Mouse (Mus musculus): ENCODE results near the gene Hap1.
A peak's percentile ranks its signal among the peaks of the same experiment; 100 is the strongest.
"Not testable (repeated sequence)": the region's sequence is repeated elsewhere in the genome, so short reads cannot be mapped to it uniquely, and the experiment has no call there.

The Hap1 gene

DNA sequence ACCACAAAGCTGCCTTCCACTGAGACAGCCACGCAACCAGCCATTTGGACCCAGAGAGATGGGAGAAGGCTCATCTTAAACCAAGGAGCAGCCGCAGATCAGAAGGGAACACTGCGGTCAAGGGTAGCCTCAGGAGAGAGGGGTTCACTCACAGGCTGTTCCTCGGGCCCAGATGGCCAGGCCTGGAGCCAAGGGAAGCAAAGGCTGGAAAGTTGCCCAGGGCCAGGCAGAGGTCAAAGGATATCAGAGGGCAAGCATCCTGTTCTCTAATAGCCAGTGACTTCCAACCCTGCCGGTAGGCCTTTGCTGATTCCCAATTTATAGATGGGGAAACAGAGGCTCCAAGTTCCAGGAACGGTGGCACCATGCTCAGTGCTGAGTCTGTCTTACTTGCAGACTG lies 32.7 kb upstream of the Hap1 start:
- DNase-seq, result peak; percentile 90

- peak; percentile 71 for DNase-seq
Observed at GRCm38 (mm10) chr11:100387589-100388375, 31.9 kb upstream of the Hap1 start.

DNA sequence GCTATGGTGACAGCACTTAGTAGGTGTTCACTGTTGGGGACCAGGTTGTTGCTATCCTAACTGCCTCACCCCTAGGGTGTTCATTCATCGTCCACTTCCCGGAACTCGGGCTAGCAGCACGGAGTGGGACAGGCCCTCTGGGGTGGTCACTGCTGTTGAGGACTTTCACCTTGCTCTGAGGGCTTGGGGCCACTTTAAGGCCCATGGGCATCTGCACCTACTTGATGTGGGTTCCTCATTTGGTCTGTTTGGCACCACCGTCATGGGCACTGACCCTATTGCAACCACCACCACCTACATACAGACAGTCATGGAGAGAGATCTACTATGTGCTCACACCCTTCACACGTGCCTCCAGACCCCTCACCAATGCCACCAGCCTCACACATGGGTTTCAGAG lies 31.2 kb upstream of the Hap1 start:
- DNase-seq, result no peak

DNA sequence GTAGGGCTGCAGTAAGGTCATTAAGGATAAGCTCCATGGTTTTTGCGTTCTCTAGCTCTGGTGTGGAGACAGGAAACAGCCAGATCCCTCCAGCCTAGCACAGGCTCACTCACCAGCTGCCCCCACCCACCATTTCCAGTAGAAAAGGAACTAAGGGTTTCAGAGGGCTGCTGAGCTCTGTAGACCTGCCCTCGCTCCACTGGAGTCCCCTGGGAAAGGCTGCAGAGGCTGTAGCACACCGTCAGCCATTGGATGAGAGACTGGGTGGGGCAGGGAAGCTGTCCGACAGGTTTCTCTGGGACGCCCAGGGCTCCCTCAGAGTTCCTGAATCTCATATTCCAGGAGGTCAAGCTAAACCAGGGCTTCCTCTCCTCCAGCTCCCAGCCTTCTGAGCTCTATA lies 30.7 kb upstream of the Hap1 start:
- peak; percentile 69 for DNase-seq

- DNase-seq, result no peak
Observed at GRCm38 (mm10) chr11:100385016-100385415, 29.1 kb upstream of the Hap1 start.

- no peak for DNase-seq
Observed at GRCm38 (mm10) chr11:100382682-100383081, 26.8 kb upstream of the Hap1 start.

DNA sequence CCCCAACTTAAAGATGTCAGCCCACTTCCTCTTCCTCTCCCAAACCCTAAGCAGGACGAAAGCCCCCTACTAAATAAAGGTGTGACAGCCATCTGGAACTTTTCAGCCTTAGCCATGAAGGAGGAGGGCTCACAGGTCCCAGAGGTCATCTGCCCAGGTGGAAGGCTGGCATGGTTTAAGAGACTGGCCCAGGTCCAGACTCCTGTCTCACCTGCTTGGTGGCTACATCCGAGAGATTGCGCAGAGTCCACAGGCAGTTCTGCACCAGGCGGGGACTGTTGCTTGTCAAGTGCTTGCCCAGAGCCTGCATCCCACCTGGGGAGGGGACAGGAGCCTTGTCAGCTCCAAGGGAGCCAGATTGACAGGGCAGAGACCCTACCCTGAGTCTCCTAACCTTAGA lies 23.4 kb upstream of the Hap1 start:
- DNase-seq, result no peak

GRCm38 (mm10) chr11:100378446-100378845 lies 22.5 kb upstream of the Hap1 start:
- DNase-seq, result no peak

DNA sequence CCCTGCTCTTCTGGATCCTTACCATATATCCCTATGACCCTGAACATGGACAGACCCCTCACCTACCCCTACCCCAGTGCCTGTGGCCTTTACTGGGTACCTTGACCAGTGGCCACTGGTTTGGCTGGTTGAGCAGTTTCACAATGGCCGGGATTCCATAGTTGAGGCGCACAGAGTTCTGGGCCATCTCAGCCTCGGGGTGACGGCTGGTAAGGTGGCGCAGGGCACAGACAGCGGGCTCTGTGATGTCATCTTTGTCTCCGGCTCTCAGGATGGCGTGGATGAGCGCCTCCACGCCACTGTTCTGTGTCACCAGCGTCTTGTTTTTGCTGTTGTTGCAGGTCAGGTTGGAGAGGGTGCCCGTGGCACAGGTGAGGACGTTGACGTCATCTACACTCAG lies 22.1 kb upstream of the Hap1 start:
- DNase-seq, result no peak

GRCm38 (mm10) chr11:100376746-100377389 lies 20.9 kb upstream of the Hap1 start:
- no peak for DNase-seq

DNA sequence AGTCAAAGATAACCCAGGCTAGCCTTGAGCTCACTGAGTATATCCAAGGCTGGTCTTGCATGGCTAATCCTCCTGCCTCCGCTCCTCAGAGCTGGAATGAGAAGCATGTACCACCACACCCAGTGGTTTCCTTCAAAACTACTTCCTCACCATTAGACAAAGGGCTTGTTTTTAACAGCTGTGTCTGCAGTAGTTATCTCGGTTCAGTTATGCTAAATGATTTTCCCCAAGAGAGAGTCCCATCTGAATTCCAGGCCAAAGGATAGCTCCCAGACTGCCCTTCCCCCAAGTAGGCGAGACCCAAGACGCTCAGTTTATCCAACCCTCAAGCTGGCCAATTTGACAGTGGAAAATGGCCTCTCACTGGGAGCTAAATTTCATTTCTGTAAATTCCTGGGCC lies 20.1 kb upstream of the Hap1 start:
- no peak for DNase-seq

- no peak for DNase-seq
Observed at GRCm38 (mm10) chr11:100375127-100375526, 19.2 kb upstream of the Hap1 start.

DNA sequence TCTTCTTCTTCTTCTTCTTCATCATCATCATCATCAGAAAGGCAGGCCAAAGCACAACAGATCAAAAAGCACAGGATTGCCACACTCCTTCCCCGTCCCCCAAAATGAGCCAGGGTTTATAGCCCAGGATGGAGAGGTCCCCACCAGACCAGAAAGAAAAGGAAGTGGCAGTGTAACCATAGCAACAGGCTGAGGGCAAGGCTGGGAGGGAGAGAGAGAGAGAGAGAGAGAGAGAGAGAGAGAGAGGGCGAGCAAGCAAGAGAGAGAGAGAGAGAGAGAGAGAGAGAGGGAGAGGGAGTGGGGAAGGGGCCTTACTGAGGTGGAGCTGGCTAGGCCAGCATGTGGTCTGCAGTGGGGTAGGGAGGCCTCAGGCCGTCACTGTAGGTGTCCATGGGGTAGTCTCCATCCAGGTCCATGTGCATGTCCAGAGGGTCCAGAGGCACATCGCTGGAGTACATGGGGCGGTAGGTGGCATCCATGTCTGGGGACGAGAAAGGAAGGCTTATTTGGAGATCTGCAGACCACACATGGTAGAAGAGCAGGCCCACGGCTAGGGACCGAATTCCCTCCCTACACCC lies 16.1 kb upstream of the Hap1 start:
- DNase-seq, result no peak

DNA sequence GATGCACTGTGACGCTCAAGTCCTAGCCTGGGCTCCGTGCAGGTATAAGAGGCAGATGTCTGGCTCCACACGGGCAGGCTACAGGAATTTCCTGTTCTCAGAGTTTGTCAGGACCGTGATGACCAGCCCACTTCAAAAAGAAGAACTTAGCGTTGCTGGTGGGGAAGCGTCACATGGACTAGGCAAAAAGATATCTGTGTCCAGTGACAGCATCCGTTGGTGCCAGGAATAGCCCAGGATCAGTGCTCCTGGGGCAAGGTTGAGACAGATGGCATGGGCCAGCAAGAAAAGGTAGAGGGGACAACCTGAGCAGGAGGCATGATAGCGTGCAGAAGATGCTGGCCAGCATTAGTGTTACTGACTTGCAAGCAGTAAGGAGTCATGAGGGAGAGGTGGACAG lies 13.9 kb upstream of the Hap1 start:
- DNase-seq, result no peak

- no peak for DNase-seq
Observed at GRCm38 (mm10) chr11:100369145-100369544, 13.2 kb upstream of the Hap1 start.

DNA sequence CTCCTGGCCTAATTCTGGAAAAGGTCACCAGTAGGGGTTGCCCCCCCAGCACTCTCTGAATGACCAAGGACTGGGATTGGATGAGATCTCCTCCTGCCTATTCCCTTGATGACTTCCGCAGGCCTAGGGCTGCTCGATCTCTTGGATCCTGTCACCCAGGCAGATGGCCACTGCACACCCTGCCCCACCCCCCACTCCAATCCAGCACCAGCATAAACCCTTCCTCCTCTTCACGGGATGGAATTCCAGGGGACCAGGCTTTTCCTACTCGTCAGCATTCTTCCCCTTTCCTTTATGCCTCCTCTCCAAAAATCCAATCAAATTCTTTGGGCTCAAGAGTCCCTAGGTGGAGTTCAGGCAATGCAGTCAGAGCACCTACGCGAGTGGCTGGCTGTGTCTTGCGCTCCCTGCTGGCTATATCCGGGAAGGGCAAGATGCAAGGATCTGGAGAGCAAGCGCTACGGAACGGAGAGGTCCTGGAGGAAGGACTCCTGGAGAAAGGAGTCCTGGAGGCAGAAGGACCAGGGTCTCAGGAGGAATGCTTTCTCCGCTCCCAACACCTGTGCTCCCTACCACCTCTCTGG lies 7.1 kb upstream of the Hap1 start:
- DNase-seq, result peak; percentile 81

GRCm38 (mm10) chr11:100362209-100362978 lies 6.5 kb upstream of the Hap1 start:
- DNase-seq, result peak; percentile 81

GRCm38 (mm10) chr11:100361059-100361458 lies 5.1 kb upstream of the Hap1 start:
- not testable (repeated sequence) for DNase-seq

GRCm38 (mm10) chr11:100360175-100360574 lies 4.2 kb upstream of the Hap1 start:
- DNase-seq, result no peak

- DNase-seq, result no peak
Observed at GRCm38 (mm10) chr11:100357408-100357807, 1.5 kb upstream of the Hap1 start.

GRCm38 (mm10) chr11:100356819-100357211 lies 887 bp upstream of the Hap1 start:
- DNase-seq, result no peak

GRCm38 (mm10) chr11:100355151-100355951 lies 577 bp downstream of the Hap1 start:
- peak; percentile 44 for DNase-seq
